Mouse (Mus musculus) ES-Bruce4 (cell line): ENCODE data around the gene Slc11a2.

Experiments used
- CTCF ChIP-seq: IDR thresholded peaks from one replicate; pipeline ENCODE4 v1.8.1; 2011; ENCODE audit warnings: low read depth, low read length
- EP300 ChIP-seq: IDR thresholded peaks from 2 replicates; pipeline ENCODE4 v1.6.1; 2011; ENCODE audit warnings: low read depth, low read length; ENCODE audit not compliant: insufficient read depth
- POLR2A ChIP-seq: IDR thresholded peaks from one replicate; pipeline ENCODE4 v1.8.1; 2011; ENCODE audit warnings: low read length; ENCODE audit not compliant: insufficient read depth

GRCm38 (mm10) chr15:100429959-100430565, 5.2 kb upstream of the Slc11a2 start:
- TF ChIP-seq CTCF (no peak), POLR2A (no peak), EP300 (no peak)
